Mouse (Mus musculus) G1E (cell line): Measurements from ENCODE around the gene Usb1.

ENCODE experiments used
- CTCF ChIP-seq: IDR thresholded peaks from 2 replicates; pipeline ENCODE4 v1.5.1; 2012; ENCODE audit warnings: low read depth, low read length, inconsistent platforms, mixed read lengths
- GATA1 ChIP-seq: IDR thresholded peaks from 2 replicates; pipeline ENCODE4 v1.6.1; 2012; ENCODE audit warnings: borderline replicate concordance, low read length, inconsistent platforms, mixed read lengths
- GATA2 ChIP-seq: IDR thresholded peaks from 2 replicates; pipeline ENCODE4 v1.6.1; 2012; ENCODE audit warnings: low read depth, low read length, inconsistent platforms, borderline replicate concordance
- POLR2AphosphoS5 ChIP-seq: IDR thresholded peaks from 2 replicates; pipeline ENCODE4 v1.6.1; 2012; ENCODE audit warnings: low read depth, low read length, inconsistent platforms; ENCODE audit not compliant: insufficient replicate concordance
- TAL1 ChIP-seq: conservative IDR thresholded peaks from 2 replicates; pipeline ENCODE4 v1.6.1; 2012; ENCODE audit warnings: low read depth, low read length, inconsistent platforms, mixed read lengths

DNA sequence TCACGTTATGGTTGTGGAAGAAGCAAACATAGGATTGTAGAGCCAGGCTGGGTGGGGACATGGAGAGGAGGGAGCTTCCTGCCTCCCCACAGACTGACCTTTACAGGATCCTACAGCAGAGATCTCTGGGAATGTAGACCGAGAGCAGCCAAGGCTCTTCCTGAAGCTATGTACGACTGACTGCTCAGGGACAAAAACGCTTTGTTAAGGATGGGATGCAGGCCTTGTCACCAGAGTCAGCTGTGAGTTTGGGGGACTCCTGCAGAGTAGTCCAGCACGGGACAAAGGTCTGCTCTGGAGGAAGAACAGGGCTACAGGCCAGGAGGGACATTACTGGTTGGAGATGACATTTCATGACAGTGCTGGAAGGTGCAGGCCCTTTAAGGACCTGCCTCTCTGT lies 7.4 kb upstream of the Usb1 start:
- TF ChIP-seq CTCF (no peak), GATA1 (no peak), TAL1 (no peak), POLR2AphosphoS5 (no peak), GATA2 (no peak)
